Mouse (Mus musculus) ovary, postnatal 10 days (tissue): ENCODE data around the gene Myl3.

Experiments used
- DNase-seq: peaks from one replicate; pipeline ENCODE4 v3.0.0; 2022; ENCODE audit warnings: low spot score

Myl3 gene

DNA sequence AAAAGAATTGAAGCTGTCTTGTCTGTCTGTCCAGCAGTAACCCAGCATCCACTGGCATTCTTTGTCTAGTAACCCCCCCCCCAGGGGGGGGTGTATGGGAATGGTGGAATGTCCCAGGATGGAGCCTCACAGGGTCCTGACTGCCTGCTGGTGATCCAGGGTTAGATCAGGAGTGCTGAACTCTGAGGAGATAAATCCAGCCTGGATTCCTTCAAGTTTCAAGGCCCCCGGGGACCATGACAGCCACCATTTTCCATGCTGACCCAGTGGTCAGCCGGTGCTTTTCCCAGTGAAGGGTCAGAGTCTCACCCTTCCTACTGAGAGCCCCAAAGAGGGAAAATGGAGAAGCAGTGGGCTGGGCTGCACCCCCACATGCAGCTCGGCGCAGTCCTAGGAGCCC is 9.8 kb upstream of the Myl3 start:
- no peak for DNase-seq

DNA sequence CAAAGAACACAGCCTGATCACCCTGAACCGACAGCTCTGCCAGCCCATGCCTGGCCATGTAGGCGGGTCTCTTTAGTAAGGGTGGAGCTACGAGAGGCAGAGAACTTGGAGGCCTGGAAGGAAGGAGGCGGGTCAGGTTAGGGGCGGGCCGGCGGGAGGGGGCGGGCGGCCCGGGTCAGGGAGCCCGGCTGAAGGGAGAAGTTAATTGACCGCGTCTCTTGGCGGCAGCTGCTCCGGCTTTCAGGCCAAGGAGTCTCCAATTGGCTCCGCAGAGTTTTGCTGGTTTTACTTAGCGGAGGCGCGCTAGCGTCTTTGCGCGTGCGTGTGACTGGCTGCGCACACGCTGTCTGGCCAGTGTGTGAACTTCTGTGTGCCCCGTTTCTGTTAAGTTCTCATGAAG is 9.0 kb upstream of the Myl3 start:
- DNase-seq = peak; percentile 30

DNA sequence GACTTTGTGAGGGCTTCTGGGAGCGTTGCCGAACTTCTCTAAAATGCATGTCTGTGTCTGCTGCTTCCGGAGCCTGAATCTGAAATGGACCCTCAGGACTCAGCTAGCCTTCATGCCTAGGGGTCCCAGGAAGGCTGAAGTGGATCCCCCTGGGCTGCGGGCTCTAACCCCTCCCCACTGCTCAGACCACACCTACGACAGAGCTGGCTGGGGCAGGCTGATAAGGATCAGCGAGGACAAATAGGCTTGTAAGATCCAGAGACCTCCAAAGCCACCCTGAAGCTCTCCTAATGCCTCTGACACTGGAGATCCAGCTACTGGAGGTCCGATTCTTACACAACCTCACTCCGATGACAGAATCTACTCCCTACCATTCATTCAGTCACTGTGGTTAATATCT is 8.6 kb upstream of the Myl3 start:
- DNase-seq = no peak

DNA sequence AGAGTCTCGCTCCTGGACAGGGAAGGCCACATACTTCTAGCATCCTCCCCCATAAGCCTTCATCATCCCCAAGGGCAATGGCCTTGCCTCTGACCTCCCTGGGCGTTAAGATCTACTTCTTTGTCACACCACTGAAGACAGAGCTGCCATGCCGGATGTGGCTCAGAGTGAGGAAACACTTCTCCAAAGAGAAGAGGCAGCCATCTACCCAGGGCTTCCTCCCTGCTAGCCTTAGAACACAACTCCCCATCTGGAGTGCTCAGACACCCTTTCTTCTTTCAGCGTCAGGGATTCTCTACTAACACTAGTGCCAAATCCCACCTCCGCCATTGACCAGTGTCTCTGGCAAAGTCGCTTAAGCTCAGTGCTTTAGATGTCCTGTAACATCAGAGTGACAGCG is 7.5 kb upstream of the Myl3 start:
- DNase-seq = no peak

DNA sequence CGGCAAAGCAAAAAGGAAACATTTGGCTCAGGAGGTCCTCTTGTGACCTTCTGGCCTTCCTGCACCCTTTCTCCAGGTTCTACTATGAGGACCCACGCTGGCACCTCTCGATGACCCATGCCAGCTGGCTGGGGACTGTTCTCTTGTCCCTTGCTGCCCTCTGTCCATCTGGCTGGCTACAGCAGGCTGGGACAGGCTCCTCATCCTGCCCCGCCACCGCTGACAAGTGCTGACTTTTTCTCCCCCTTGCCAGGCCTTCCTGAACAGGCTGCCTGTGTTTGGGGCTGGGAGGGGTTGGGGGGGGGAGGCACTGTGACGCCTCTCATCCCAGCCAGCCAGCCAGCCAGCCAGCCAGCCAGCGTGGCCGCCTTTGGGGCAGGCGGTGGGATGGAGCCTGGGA is 5.3 kb upstream of the Myl3 start:
- no peak for DNase-seq

DNA sequence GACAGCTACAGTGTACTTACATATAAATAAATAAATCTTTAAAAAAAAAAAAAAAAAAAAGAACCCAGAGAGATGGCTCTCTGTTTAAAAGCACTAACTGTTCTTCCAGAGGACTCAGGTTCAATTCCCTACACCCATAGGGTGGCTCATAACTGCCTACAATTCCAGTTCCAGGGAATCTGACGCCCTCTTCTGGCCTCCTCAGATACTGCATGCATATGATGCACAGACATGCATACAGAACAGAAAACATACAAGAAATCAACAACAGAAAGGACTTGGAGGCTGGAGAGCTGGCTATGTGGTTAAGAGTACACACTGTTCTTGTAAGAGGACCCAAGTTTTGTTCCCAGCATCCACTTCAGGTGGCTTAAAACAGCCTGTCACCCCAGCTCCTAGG is 3.6 kb upstream of the Myl3 start:
- no peak for DNase-seq

DNA sequence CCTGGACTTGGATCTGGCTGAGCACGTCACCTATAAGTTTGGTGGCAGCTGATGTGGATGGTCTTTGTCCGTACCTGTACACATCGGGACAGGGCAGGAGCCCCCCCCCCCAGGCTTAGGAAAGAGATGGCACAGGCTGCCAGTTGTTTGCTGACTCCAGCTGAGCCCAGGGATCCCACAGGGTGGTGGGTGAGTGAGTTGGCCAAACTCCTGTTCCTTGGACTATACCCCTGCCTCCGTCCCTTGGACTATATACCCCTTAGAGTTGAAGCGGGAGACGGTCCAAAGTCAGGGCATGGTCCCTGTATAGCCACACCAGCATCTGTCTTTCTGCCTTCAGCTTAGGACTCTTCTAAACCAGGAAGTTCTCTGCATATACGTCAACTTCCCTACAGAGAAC is 1.7 kb upstream of the Myl3 start:
- DNase-seq = no peak

DNA sequence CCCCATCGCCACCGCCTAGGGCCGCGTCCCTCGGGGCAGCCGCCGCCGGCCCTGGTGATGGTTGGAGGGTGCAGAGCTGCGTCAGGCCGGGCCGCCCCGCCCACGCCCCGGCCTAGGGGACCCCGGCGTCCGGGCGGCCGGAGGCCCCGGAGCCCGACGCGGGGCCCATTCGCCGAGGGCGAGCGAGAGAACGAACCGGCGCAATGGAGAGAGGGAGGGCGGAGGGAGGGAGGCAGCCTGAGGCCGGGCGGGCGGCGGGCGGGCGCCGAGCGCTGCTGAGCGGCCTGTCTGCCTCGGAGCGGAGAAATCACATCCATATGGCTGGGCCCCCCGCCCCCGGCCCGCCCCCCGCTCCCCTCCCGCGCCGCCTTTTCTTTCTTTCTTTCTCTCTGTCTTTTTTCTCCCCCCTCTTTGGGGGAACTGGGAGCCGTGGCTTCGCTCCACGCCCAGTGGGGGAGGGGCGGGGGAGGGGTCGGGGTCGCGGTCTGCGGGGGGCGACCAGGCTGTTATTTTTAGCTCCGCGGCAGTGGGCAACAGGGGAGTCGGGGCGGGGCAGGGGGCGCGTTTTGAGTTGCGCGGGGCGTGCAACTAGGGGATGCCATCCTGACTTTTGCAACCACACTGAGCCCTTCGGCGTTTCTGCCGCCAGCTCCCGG is 762 bp downstream of the Myl3 start:
- no peak for DNase-seq

DNA sequence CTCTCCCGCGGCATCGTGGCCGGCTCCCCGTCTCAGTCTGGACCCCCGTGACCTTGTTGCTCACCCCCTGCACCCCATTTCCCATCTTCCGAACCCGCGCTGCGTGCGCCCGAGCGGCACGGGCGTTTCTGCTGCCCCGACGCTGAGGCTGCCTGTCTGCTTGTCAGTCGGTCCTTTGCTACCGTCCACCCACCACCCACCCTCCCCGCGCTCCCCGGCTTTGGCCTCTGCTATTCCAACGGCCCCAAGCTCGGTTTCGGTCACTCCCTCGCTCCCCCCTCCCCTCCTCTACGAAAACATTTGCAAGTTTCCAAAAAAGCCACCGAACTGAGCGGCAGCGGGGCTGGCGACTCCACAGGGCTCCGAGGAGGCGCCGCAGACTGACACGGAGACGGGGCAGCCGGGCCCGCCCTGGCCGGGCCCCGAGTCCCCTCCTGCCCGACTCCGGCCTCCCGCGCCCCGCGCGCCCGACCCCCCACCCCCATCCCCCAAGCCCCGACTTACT is 1.3 kb downstream of the Myl3 start:
- no peak for DNase-seq

DNA sequence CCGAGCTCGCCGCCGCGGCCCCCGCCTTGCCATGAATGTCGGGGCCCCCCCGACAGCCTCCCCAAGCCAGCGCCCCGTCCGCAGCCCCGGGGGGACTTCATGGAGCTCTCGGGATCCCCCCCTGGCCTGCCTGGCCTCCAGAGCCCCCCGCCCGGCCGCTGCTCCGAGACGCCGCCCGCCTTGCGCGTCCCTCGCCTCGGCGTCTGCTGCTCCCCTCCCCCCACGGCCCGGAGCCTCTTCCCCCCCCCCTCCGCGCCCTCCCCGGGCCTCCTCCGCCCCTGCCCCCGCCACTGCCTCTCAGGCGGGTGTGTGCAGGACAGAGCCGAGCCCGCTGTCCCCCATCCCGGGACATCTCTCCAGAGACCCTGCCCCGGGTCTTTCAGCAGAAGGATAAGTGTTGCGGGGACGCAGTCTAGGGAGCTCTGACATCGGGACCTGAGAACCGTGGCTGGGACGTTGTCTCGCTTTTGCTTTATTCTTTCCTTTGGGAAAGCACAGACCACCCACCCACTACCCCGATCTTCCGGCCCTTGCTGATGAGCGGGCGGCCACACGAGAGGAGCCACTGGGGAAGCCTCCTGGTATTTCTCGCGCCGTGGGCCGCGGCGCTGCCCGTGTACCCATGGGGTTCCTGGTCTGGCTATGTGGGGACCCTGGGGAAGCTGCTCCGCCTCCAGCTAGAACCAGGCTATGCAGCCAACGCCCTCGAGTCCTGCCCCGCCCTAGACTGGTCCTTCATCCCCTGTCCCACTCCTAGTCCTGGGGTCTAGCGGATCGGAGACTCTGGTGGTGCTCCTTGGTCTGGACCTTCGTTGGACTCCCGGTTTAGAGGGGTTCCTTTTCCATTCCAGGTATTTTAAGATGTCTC is 2.0 kb downstream of the Myl3 start:
- DNase-seq = no peak

DNA sequence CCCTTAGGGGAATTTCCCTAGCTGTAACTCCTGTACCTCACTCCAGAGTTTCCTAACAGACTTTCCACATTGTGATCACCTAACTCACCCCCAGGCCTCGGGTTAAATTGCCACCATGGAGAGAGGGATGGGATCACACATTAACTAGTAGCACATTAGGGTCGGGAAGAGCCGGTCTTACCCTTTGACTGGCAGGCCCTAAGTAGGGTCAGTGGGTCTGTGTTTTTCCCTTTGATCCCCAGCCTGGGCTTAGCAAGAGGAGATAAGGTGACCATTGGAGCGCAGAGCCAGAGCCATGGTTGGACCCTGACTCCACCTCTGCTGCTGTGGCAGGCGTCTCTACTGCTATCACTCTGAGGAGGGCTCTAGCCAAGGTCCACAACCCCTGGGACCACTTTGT is 4.1 kb downstream of the Myl3 start:
- no peak for DNase-seq

DNA sequence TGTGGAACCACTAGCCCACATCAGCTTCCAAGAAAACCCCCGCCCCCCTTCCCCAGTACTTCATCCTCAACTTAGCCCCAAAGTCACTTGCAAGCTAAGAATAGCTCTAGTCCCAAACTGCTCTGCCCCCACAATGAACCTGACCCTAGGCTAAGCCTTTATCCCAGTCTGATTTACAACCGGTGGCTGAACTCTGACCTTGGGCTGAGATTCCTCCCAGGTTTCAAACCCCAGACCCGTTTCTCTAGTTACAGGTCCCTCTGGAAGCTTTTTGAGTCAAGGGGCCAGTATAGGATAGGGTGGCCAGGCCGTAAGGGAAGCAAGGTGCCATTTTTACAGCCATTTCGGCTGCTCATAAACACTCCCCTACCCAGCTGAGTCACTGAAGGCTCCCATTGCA is 4.6 kb downstream of the Myl3 start:
- no peak for DNase-seq

DNA sequence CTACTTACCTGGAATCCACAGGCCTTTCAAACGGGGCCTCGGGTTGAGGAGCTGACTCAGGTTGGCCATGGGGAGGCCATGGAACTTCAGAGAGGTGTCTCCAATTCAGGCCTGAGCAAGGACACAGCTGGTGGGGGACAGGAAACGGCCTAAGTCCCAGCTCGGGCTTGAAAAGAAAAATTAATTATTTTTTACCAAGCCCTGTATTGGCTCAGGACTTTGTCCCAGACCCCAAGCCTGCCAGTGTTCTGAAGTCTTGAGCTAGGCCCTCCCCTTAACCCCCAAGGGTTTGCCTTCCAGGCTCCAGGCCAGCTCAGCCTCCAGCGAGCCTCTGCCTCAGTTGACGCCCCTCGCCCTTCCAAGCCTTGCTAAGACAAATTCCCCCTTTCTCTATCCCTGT is 5.3 kb downstream of the Myl3 start, which contains the start of gene Pth1r:
Pth1r (minus strand) TSS at position 185 of the 400 bp plus-strand sequence.
- no peak for DNase-seq

DNA sequence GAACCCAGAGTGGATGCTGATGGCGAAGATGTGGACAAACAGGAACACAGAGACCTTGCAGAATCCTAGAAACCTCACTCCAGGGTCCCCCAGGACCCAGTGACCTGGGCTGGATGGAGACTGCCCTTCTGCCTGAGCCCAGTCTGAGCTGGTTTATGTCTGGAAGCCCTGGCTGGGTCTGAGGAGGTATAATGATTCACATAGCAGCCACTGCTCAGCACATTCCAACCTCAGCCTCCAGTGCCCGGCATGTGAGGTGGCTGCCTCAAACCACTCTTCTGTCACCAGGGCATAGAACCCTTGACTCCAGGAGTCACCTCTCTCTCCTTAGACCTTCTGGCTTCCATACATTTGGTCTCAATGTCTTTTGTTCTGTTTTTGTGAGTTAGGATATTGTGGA is 6.8 kb downstream of the Myl3 start:
- no peak for DNase-seq

DNA sequence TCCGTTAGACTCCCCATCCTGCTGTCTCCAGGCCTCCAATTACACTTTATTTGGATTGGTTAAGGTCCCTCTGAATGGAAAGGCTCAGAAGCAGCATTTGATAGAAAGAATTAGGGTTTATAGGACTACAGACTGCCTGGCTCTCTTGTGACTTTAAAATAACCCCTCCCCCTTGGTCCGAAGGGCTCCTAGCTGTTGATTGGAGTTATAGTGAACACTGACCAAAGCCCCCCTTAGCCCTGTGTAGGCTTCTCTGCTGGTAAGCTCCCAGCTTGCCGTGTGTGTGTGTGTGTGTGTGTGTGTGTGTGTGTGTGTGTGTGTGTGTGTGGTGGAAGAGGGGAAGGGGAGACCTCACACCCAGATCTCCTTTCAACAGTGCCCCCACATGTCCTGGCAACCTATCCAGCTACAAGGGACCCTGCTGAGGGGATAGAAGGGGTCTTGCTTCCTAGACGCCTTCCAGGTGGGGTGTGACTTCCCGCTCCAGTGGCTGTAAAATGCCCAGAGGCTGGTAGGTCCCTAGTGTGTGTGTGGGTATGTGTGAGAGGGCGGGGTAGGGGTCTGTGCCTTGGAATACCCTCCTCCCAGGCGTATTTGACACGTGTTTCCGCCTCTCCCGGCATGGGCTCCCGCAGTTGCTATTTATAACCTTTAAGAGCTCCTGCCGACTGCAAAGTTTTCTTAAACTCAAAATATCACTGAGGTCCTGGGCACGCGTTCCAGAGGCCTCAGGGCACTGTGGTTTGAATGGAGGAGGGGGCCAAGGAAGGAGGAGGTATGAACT is 8.9 kb downstream of the Myl3 start:
- DNase-seq = no peak

DNA sequence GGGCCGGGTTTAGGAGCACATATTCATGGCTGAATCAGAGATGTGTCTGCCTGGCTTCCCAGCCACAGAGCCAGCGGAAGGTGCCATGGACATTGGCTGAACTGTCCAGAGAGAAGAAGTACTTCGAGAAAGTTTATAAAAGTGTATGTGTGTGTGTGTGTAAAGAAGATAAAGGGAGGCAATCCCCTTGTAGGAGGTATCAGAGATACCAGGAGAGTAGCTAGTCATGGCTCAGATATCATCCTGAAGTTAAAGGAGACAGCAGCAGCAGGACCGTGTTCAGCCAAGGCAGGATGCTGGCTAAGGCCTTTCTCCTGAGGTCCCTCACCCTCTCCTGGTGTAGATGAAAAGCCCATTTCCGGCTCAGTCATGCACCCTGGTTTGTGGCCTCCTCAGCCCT is 9.8 kb downstream of the Myl3 start:
- no peak for DNase-seq

DNA sequence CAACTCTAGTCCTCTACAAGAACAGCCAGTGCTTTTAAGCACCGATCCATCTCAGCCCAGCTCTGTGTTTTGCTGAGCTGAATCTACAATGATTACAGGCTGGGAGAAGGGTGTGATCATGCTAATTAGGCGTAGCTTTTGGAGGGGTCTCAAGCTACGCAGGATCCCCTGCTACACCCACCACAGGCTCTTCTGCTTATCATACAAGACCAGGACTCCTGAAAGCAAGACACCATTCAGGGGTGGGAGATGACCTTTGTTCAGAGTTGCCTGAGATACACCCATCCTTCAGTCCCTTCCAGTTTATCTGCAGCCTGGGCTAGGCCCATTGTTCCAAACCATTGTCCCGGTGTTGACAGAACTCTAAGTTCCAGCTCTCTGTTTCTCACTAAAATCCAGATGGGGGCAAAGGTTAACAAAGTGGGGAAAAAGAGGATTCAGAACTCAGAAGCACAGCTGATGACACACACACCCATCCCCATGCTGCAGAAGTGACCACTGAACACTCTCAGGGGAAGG is 11.3 kb downstream of the Myl3 start:
- DNase-seq = no peak

DNA sequence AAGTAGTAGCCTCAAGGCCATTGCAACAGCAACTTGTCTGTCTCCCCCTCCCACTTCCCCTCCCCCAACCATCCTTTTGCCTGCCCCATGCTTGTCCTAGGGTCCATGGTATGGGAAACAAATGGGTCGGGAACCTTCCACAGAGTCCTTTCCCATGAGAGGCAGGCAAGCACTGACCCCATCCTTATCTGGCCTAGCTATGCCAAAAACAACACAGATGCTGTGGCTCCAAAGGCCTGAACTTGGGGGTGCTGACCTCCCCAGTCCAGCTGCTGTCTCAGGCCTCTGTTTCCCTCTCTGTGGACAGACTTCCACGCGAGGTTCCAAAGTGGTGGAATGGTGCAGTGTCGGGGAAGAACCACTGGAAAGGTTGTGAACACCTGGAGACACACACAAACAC is 12.1 kb downstream of the Myl3 start:
- DNase-seq = no peak

DNA sequence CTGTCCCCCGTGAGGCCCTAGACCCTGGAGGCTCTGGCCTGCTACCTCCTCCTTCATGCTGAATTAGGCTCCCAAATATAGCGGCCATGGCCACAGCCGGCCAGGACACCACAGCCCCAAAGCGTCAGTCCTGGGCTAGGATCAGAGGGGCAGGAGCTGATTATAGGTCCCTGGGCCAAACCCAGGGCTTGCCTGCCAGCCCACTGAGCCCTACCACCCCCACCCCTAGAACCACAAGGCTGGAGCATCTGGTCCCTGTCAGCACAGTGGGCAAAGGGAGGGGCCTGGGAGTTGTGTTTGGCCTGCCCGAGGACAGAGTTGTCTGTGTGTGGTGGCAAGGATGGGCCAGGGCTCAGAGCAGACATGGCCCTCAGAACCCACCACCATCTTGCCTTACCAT is 16.2 kb downstream of the Myl3 start:
- no peak for DNase-seq

DNA sequence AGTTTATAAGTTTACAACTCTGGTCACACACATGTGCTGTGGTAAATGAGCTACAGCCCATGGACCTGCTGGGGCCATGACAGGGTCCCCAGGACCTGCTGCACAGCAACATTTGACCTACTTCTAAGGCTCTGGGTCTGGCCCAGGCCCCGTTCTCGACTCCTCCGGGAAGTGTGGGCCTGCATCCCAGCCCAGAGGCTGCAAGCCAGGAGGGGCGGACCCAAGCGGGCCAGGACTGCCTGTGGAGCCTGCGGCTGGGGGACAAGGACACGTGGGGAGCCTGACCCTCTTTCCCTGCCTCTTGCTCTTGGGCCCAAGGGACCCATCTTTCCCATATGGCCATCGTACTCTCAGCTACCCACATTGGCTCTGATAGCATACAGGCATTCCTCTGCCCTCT is 16.9 kb downstream of the Myl3 start:
- peak; percentile 72 for DNase-seq

DNA sequence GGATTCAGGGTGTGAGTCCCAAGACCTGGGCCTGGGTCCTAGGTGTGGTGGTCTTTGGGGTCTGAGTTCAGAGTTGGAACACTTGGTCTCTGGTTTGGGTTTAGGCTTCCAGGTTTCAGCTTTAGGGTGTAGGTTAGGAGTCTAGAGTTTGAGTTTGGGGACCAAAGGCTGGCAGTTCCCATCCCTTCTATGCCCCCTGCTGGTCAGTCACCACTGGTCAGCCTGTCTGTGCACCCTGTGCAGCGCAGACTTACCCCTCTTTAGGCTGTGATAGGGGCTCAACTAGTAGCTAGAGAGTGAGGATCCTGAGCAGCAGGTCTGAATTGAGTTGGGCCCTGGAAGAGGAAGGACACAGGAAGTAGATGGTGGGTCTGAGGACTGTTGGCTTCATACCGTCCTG is 17.6 kb downstream of the Myl3 start:
- DNase-seq = no peak

DNA sequence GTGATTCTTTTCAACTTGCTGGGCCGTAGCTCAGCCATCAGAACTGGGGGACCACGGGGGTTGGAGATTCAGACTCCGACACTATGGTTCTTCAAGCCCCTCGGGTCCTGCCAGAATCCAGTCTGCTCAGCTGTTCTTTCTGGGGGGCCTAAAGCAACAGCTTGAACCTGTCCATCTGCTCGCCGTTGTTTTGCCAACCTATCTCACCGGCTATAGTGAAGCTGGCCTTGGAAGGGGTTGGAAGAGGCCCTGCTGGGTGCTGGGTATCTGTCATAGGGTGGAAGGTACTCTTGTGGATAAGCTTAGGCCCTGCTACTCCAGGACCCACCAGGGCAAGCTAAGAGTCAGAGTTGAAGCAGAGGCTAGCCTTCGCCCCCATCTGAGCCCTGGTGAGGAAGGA is 19.2 kb downstream of the Myl3 start:
- no peak for DNase-seq

DNA sequence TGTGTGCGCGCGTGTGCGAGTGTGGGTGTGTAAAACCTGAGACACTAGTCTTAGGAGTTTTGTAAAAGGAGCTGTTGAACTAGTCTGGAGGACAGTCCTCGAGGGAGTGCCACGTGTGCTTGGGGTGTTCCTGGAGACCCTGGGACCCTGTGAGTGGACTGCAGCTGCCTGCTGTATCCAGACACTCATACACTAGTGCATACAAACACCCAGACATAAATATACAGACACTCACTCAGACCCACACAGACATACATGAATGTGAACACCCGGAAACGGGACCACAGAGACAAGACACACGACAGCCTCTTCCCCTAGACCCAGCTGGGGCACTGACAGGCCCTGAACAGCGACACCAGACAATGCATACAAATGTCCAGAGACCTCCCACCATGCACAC is 21.1 kb downstream of the Myl3 start:
- DNase-seq = no peak
